In genomic region chr19:32222083-32222482, GRCm38 (mm10) we compare ENCODE assay signal across 24 mouse cellular contexts.
A peak's percentile ranks its signal among the peaks of the same experiment; 100 is the strongest.
DNase-seq lines count a peak whose midpoint lies in the region; ATAC-seq and TF ChIP-seq lines count a peak whose summit lies in the region.
"Had no signal": no experiment of that assay in that cellular context is flagged by ENCODE, and none has a peak within 500 bp of the region (broad histone marks: within the 10 kb centered on the region; RNA-seq: fewer than 3 reads in every experiment).

No protein-coding gene starts in this region.

- H3K4me1 ChIP-seq in heart, postnatal 0 days (ENCODE audit: control insufficient read depth, insufficient read depth) = peaks cover 11% of the 10 kb centered on the region; the same call in 1 of the 2 replicates
- H3K4me1 ChIP-seq in erythroblast, embryonic 14.5 days (ENCODE audit: control insufficient read depth) = peaks cover 79% of the 10 kb centered on the region
- peaks cover 74% of the 10 kb centered on the region for H3K4me1 ChIP-seq in liver, embryonic 15.5 days (replicated peaks)
- peaks cover 5% of the 10 kb centered on the region; the same call in 1 of the 2 replicates for H3K4me1 ChIP-seq in neural tube, embryonic 15.5 days
- H3K4me1 ChIP-seq: embryonic facial prominence, embryonic 15.5 days; hindbrain, embryonic 13.5 days; limb, embryonic 13.5 days; lung, embryonic 15.5 days had no signal

- no peak overlapping the region for H3K27ac ChIP-seq in heart, postnatal 0 days (ENCODE audit: low read depth)
- peak overlapping the region; percentile 83 for H3K27ac ChIP-seq in liver, embryonic 15.5 days (replicated peaks)
- H3K27ac ChIP-seq in neural tube, embryonic 15.5 days (replicated peaks) = no peak overlapping the region
- H3K27ac ChIP-seq: embryonic facial prominence, embryonic 15.5 days; forebrain, embryonic 12.5 days; heart, adult 2 months; hindbrain, embryonic 13.5 days; kidney, embryonic 15.5 days; limb, embryonic 13.5 days; lung, embryonic 15.5 days; midbrain, embryonic 13.5 days had no signal

- H3K4me3 ChIP-seq in heart, postnatal 0 days (ENCODE audit: low read depth, low read length) = no peak overlapping the region
- peak overlapping the region; percentile 3 for H3K4me3 ChIP-seq in erythroblast, embryonic 14.5 days (replicated peaks)
- H3K4me3 ChIP-seq in liver, embryonic 15.5 days (replicated peaks) = peak overlapping the region; percentile 12; the same call in 1 of the 2 replicates
- H3K4me3 ChIP-seq in neural tube, embryonic 15.5 days (replicated peaks) = no peak overlapping the region
- H3K4me3 ChIP-seq: embryonic facial prominence, embryonic 15.5 days; forebrain, embryonic 12.5 days; heart, adult 2 months; hindbrain, embryonic 13.5 days; kidney, embryonic 15.5 days; limb, embryonic 13.5 days; lung, embryonic 15.5 days; midbrain, embryonic 13.5 days; myocyte had no signal

- no peaks in the 10 kb centered on the region for H3K27me3 ChIP-seq in heart, postnatal 0 days (ENCODE audit: control insufficient read depth, insufficient read depth, low read length)
- H3K27me3 ChIP-seq in erythroblast, embryonic 14.5 days (ENCODE audit: control insufficient read depth) = no peaks in the 10 kb centered on the region
- no peaks in the 10 kb centered on the region for H3K27me3 ChIP-seq in liver, embryonic 15.5 days
- no peaks in the 10 kb centered on the region for H3K27me3 ChIP-seq in neural tube, embryonic 15.5 days (replicated peaks)
- H3K27me3 ChIP-seq: embryonic facial prominence, embryonic 15.5 days; forebrain, embryonic 12.5 days; hindbrain, embryonic 13.5 days; kidney, embryonic 15.5 days; limb, embryonic 13.5 days; lung, embryonic 15.5 days; midbrain, embryonic 13.5 days had no signal

- TF ChIP-seq EP300 in heart, postnatal 0 days (IDR thresholded peaks at IDR 0.05; ENCODE audit: low read depth) = no peak

- DNase-seq in heart, postnatal 0 days (ENCODE audit: low spot score) = no peak
- DNase-seq in heart, postnatal 25 days (ENCODE audit: low spot score) = no peak
- DNase-seq in MEL-GATA-1-ER (ENCODE audit: extremely low read depth, low read depth) = peak; percentile 51
- DNase-seq in cerebellum, postnatal 14 days = no peak
- DNase-seq: cerebellum, postnatal 10 days; gastrocnemius, postnatal 10 days; kidney, postnatal 4 days; layer of hippocampus, adult 9-11 months; right cerebral cortex, postnatal 25 days; thymus, postnatal 14 days had no signal

- 0 out of 2 replicates have a peak, but pooled peaks have one; percentile 25 for ATAC-seq in heart, postnatal 0 days (ENCODE audit: insufficient read depth, low read depth)
- peak; percentile 97 for ATAC-seq in liver, embryonic 15.5 days (ENCODE audit: insufficient read depth)
- no peak for ATAC-seq in monocyte, adult 5-6 weeks (replicated peaks; ENCODE audit: insufficient number of reproducible peaks, low FRiP score, low TSS enrichment, poor library complexity, severe bottlenecking)
- ATAC-seq in neural tube, embryonic 15.5 days (ENCODE audit: low FRiP score) = no peak
- ATAC-seq: midbrain, embryonic 13.5 days had no signal

- no peak for TF ChIP-seq CTCF in heart, postnatal 0 days (IDR thresholded peaks at IDR 0.05; ENCODE audit: low read depth)

- H3K9ac ChIP-seq in heart, postnatal 0 days (replicated peaks; ENCODE audit: low read depth, low read length) = no peak overlapping the region
- H3K9ac ChIP-seq in liver, embryonic 15.5 days = peak overlapping the region; percentile 42; the same call in 1 of the 2 replicates
- no peak overlapping the region for H3K9ac ChIP-seq in neural tube, embryonic 15.5 days (replicated peaks)
- H3K9ac ChIP-seq: embryonic facial prominence, embryonic 15.5 days; forebrain, embryonic 12.5 days; hindbrain, embryonic 13.5 days; kidney, embryonic 15.5 days; limb, embryonic 13.5 days; lung, embryonic 15.5 days; midbrain, embryonic 13.5 days had no signal

- no peak overlapping the region for H3K4me2 ChIP-seq in heart, postnatal 0 days (ENCODE audit: low read depth, low read length)
- H3K4me2 ChIP-seq in liver, embryonic 15.5 days = peak overlapping the region; percentile 58
- H3K4me2 ChIP-seq in neural tube, embryonic 15.5 days = no peak overlapping the region
- H3K4me2 ChIP-seq: embryonic facial prominence, embryonic 15.5 days; forebrain, embryonic 12.5 days; hindbrain, embryonic 13.5 days; kidney, embryonic 15.5 days; limb, embryonic 13.5 days; lung, embryonic 15.5 days; midbrain, embryonic 13.5 days had no signal

- intact Hi-C loops in heart, postnatal 25 days (cut with DNase I) = no loop called here

- H3K9me3 ChIP-seq in heart, postnatal 0 days (replicated peaks; ENCODE audit: control insufficient read depth, low read length) = no peaks in the 10 kb centered on the region
- H3K9me3 ChIP-seq in erythroblast, embryonic 14.5 days (ENCODE audit: control insufficient read depth, low read length) = peaks cover 4% of the 10 kb centered on the region
- no peaks in the 10 kb centered on the region for H3K9me3 ChIP-seq in liver, embryonic 15.5 days (replicated peaks)
- no peaks in the 10 kb centered on the region for H3K9me3 ChIP-seq in neural tube, embryonic 15.5 days (replicated peaks)
- H3K9me3 ChIP-seq: embryonic facial prominence, embryonic 15.5 days; forebrain, embryonic 12.5 days; G1E; hindbrain, embryonic 13.5 days; kidney, embryonic 15.5 days; limb, embryonic 13.5 days; lung, embryonic 15.5 days; midbrain, embryonic 13.5 days had no signal

- 60% methylated on average over 11 of the region's 11 CpGs for WGBS in heart, postnatal 0 days
- 29% methylated on average over 11 of the region's 11 CpGs for WGBS in liver, embryonic 15.5 days (ENCODE audit: insufficient replicate concordance)
- 92% methylated on average over 11 of the region's 11 CpGs for WGBS in neural tube, embryonic 15.5 days

- no peaks in the 10 kb centered on the region for H3K36me3 ChIP-seq in heart, postnatal 0 days (replicated peaks; ENCODE audit: control insufficient read depth, insufficient read depth, low read length)
- peaks cover 95% of the 10 kb centered on the region for H3K36me3 ChIP-seq in erythroblast, embryonic 14.5 days (ENCODE audit: control insufficient read depth)
- H3K36me3 ChIP-seq in liver, embryonic 15.5 days (replicated peaks) = peaks cover 55% of the 10 kb centered on the region
- H3K36me3 ChIP-seq in neural tube, embryonic 15.5 days = no peaks in the 10 kb centered on the region
- H3K36me3 ChIP-seq: forebrain, embryonic 12.5 days; hindbrain, embryonic 13.5 days had no signal

Comparison
In these comparisons a context has a peak if more than half of its experiments do, and no peak if none do; other contexts are left out.
1. ATAC-seq: peak in heart, postnatal 0 days (single experiment) and liver, embryonic 15.5 days (single experiment); none in monocyte, adult 5-6 weeks (single experiment) and neural tube, embryonic 15.5 days (single experiment).
2. H3K4me3 ChIP-seq: peak in erythroblast, embryonic 14.5 days (single experiment) and liver, embryonic 15.5 days (single experiment); none in heart, postnatal 0 days (single experiment) and neural tube, embryonic 15.5 days (single experiment).